Mouse (Mus musculus) left cerebral cortex, adult 6 months (tissue): ENCODE results near the gene Gm11084. TPM values are rescaled to one million over a fixed set of nuclear protein-coding genes. Genes with fewer than 3 reads are reported as not detected.

Source experiments
- long read RNA-seq, 2 experiments: library from polyadenylated mRNA; unstranded; transcript quantifications; one replicate each; pipeline ENCODE4 v2.0.0; 2019 to 2020
- polyA plus RNA-seq: library from polyadenylated mRNA; unstranded; fragments of <200 nt; fragmentation: Nextera tagmentation; gene quantifications from 2 replicates; pipeline ENCODE4 v1.2.3, GENCODE M21; 2021

The Gm11084 gene
- not detected in 2 replicates for polyA plus RNA-seq
- long read RNA-seq, experiment 1: 0 reads
- long read RNA-seq, experiment 2, partial matches to known transcripts: 0 of 1 reads
- long read RNA-seq, experiment 2, other reads (novel, unspliced or antisense): 1 of 1 reads

GRCm38 (mm10) chr2:72986616-72987015 lies at the start of gene Gm11084:
TSS of gene Gm11084 (minus strand) at chr2:72986716.

GRCm38 (mm10) chr2:72980337-72981074 lies 6.0 kb downstream of the Gm11084 start, which contains the start of gene Sp3:
TSS of gene Sp3 (minus strand) at chr2:72980446.

Other genes with a start within 250 kb of the Gm11084 start
- 9.8 and 13.8 TPM in 2 replicates for gene Sp3, start 6.3 kb downstream of the Gm11084 start, polyA plus RNA-seq
- gene Ola1, start 232.2 kb upstream of the Gm11084 start, polyA plus RNA-seq: 169 and 205 TPM in 2 replicates